Mouse (Mus musculus): Measurements from ENCODE around the gene Mical1. TPM values are rescaled to one million over a fixed set of nuclear protein-coding genes. Genes with fewer than 3 reads are reported as not detected.

Gene Mical1
- polyA plus RNA-seq, 1 experiment from 2014 or later, result 42.0 TPM

DNA sequence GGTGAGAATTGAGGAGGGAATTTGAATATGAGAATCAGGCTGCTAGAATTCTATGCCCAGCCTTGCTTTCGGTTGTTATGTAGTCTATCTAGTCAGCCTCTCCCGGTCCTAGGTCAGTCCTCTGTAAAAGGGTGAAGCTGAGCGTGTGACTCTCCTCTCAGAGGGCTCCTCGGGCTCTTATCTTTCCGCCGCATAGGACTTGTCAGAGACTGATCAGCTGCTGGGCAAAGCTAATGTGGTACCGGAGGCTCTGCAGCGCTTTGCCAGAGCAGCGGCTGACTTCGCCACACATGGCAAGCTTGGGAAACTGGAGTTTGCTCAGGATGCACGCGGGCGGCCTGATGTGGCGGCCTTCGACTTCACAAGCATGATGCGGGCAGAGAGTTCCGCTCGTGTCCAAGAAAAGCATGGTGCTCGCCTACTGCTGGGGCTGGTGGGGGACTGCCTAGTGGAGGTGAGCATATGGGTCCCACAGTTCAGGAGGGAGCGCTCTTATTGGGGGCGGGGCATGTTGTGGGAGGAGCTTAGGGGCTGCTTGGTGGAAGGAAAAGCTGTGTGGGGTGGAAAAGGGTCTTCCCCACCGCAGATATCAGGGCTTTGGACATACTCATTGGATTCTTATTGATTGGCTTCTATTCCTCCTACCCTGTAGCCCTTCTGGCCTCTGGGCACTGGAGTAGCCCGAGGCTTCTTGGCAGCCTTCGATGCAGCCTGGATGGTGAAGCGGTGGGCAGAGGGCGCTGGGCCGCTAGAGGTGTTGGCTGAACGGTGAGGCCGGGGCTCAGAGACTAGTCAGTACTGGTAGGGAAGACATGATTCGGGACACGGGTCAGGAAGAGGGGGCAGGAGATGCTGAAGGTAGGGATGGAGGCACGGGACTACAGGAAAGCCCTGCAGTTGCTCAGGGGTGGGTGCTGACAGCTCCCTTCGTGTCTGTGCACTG, 5.1 kb downstream of the Mical1 start:
- Histone ChIP-seq H3K9ac (replicated peaks) (no peak overlapping the region), H3K27ac (replicated peaks) (no peak overlapping the region), H3K4me2 (replicated peaks) (no peak overlapping the region), H3K27me3 (no peaks in the 10 kb centered on the region), H3K9me3 (no peaks in the 10 kb centered on the region), H3K4me1 (peaks cover 16% of the 10 kb centered on the region), H3K36me3 (peaks cover 27% of the 10 kb centered on the region), H3K4me3 (no peak overlapping the region)
- ATAC-seq (replicated peaks), result no peak
- 76% methylated on average over 33 of the region's 33 CpGs for WGBS

DNA sequence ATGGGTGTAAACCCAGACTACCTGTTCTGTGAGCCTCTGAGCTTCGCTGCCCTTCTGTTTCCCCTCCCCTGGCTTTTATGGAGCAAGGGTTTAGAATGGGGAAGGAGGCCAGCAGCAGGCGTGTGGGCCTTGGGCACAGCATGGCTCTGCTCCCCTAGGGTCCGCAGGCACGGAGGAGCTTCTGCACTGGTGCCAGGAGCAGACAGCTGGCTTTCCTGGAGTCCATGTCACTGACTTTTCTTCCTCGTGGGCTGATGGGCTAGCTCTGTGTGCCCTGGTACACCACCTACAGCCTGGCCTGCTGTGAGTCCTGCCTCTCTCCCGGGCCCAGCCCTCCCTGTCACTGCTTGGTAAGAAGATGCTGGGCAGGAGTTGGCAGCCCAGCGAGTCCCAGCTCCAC, 6.3 kb downstream of the Mical1 start:
- ATAC-seq (replicated peaks), result no peak
- Histone ChIP-seq H3K9me3 (no peaks in the 10 kb centered on the region), H3K4me1 (peaks cover 6% of the 10 kb centered on the region), H3K4me3 (no peak overlapping the region), H3K36me3 (peaks cover 39% of the 10 kb centered on the region), H3K4me2 (replicated peaks) (no peak overlapping the region), H3K9ac (replicated peaks) (no peak overlapping the region), H3K27me3 (no peaks in the 10 kb centered on the region), H3K27ac (replicated peaks) (no peak overlapping the region)
- WGBS, result 79% methylated on average over 7 of the region's 7 CpGs

DNA sequence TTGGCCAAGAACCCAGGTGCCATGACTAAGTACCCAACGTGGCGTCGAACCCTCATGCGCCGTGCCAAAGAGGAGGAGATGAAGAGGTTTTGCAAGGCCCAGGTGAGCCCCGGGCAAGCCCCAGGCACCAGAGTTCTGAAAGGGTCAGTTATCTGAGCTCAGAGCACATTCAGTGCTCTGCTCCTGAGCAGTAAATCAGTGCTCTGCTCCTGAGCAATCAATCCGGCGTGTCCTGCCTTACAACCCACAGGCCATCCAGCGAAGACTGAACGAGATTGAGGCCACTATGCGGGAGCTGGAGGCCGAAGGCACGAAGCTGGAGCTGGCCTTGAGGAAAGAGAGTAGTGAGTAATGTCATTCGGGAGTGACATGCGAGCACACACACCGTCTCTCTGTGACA, 9.7 kb downstream of the Mical1 start:
- Histone ChIP-seq H3K36me3 (peaks cover 39% of the 10 kb centered on the region), H3K27me3 (no peaks in the 10 kb centered on the region), H3K4me1 (peaks cover 21% of the 10 kb centered on the region), H3K4me2 (replicated peaks) (no peak overlapping the region), H3K27ac (replicated peaks) (no peak overlapping the region), H3K4me3 (no peak overlapping the region), H3K9me3 (no peaks in the 10 kb centered on the region), H3K9ac (replicated peaks) (no peak overlapping the region)
- ATAC-seq (replicated peaks), result no peak
- WGBS, result 96% methylated on average over 16 of the region's 16 CpGs

DNA sequence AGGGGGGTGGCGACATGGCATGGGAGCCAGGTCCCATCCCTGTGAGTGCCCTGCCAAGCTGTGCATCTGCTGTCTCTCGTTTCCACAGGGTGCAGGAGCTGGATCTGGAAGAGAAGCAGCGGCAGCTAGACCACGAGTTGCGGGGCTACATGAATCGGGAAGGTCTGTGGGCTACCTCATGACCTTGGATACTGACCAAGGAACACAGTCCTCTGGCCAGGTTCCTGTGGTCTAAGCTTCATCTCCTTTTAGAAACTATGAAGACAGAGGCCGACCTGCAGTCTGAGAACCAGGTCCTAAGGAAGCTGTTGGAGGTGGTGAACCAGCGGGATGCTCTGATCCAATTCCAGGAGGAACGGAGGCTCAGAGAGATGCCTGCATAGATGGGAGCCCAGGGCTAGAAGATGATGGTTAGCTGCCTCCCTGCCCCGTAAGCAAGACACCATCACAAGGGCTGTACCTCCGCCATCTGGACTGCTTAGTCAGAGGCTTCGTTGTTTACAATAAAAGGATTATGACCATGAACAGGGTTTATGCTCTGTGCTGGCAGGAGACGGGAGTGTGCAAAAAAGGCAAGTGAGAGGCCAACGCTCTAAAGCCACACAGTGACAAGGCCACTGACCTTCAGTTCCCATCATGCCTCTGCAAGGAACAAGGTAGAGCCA, 10.5 kb downstream of the Mical1 start:
- no peak overlapping the region for H3K9ac ChIP-seq (replicated peaks)
- H3K9me3 ChIP-seq, result no peaks in the 10 kb centered on the region
- H3K36me3 ChIP-seq, result peaks cover 39% of the 10 kb centered on the region
- 79% methylated on average over 14 of the region's 14 CpGs for WGBS
- H3K27ac ChIP-seq (replicated peaks), result no peak overlapping the region
- H3K4me1 ChIP-seq, result peaks cover 21% of the 10 kb centered on the region
- H3K4me2 ChIP-seq (replicated peaks), result no peak overlapping the region
- no peak for ATAC-seq (replicated peaks)
- no peaks in the 10 kb centered on the region for H3K27me3 ChIP-seq
- H3K4me3 ChIP-seq, result no peak overlapping the region

DNA sequence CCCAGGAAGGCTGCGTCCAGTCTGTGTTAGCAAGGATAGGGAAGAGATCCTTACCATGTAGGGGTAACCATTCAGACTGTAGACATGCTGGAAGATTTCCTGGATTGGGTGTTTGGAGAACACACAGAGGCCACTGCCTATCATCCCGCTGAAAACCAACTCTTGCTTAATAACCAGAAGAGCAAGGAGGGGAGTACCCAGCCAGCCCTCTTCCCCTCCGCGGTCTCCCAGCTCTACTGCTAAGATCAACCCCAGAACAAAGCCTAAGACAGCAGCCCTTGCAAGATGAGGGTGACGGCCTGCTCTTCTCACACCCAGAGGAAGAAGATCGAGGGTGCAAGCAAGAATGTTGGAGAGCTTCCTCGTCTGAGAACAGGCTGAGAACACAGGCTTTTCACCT, 12.8 kb downstream of the Mical1 start:
- Histone ChIP-seq H3K36me3 (peaks cover 32% of the 10 kb centered on the region), H3K9ac (replicated peaks) (no peak overlapping the region), H3K4me2 (replicated peaks) (peak overlapping the region; percentile 94), H3K4me3 (peak overlapping the region; percentile 63), H3K4me1 (peaks cover 21% of the 10 kb centered on the region), H3K9me3 (no peaks in the 10 kb centered on the region), H3K27ac (replicated peaks) (no peak overlapping the region), H3K27me3 (no peaks in the 10 kb centered on the region)
- 53% methylated on average over 7 of the region's 7 CpGs for WGBS
- ATAC-seq (replicated peaks), result no peak

DNA sequence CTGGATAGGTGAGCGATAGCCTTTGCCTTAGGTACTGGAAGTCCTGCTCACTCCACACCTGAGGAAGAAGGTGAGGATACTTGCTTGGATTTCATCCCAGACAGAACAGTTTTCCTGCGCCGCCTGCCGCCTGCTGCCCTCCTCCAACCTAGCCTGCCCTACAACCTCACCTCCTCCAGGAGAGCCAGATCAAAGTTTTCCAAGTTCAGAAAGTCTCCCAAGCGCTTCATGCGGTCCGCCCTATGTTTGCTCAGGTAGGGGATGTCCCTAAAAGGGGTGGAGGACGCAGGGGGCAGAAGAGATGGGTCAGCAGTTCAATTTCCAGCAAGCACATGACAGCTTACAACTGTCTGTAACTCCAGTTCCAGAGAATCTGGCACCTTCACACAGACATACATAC, 13.2 kb downstream of the Mical1 start:
- WGBS, result 35% methylated on average over 8 of the region's 8 CpGs

DNA sequence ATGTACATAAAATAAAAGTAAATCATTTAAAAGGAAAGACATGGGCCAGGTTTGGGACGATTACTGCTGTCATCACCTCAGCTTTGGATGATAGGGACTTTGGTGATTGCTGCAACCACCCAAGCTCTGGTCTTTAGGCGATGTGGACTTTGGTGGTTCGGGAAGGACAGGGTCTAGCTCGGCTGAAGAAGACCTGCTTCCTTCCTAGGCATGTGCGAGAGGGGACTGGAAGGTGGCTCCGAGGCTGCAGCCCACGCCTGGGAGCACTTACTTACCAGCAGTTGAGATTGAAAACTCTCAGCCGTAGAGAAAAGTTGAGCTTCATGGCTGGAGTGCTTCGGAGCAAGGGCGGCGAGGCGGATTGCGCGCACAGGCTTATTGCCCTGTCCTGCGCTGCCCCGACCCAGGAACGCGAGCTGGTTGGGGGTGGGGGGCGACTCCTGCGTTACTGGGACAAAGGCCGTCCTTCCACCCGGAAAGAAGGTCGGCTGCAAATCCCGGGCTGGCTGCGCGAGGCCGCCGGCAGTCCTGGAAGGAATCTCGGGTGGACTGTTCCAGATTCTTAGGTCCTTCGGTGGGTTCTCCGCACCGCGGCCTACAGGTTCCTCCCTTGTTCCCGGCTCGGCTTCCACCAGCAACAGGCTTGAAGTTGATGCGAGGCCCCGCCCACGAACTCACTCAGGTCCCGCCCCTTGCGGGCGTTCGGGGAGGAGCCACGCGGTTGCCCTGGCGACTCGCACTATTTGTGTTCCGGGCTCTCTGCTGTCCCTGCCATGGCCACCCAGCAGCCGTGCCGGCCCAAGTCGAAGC, 13.8 kb downstream of the Mical1 start, which contains the start of the genes Smpd2 and Ppil6:
Gene Smpd2, minus strand, starts transcription at position 662 of the 810 bp plus-strand sequence.
Gene Ppil6, plus strand, starts transcription at position 732 of the 810 bp plus-strand sequence.
- Histone ChIP-seq H3K9ac (replicated peaks) (peak within 1 kb of the TSS; percentile 64), H3K4me1 (peaks cover 21% of the 10 kb centered on the region), H3K9me3 (no peaks in the 10 kb centered on the region), H3K27ac (replicated peaks) (no peak within 1 kb of the TSS), H3K36me3 (peaks cover 23% of the 10 kb centered on the region), H3K4me3 (peak within 1 kb of the TSS; percentile 63), H3K4me2 (replicated peaks) (peak within 1 kb of the TSS; percentile 94), H3K27me3 (no peaks in the 10 kb centered on the region)
- WGBS, result under 1% methylated on average over 50 of the region's 50 CpGs
- peak; percentile 95 for ATAC-seq (replicated peaks)

More for the DNA sequence above, 13.2 kb downstream of the Mical1 start:
- peaks cover 21% of the 10 kb centered on the region for H3K4me1 ChIP-seq
- no peaks in the 10 kb centered on the region for H3K27me3 ChIP-seq
- peak overlapping the region; percentile 94 for H3K4me2 ChIP-seq (replicated peaks)
- peak overlapping the region; percentile 63 for H3K4me3 ChIP-seq
- peaks cover 28% of the 10 kb centered on the region for H3K36me3 ChIP-seq
- no peak overlapping the region for H3K27ac ChIP-seq (replicated peaks)
- no peaks in the 10 kb centered on the region for H3K9me3 ChIP-seq
- peak overlapping the region; percentile 8; the same call in 1 of the 2 replicates for H3K9ac ChIP-seq (replicated peaks)
- ATAC-seq (replicated peaks), result no peak; the same call in 1 of the 2 replicates

DNA sequence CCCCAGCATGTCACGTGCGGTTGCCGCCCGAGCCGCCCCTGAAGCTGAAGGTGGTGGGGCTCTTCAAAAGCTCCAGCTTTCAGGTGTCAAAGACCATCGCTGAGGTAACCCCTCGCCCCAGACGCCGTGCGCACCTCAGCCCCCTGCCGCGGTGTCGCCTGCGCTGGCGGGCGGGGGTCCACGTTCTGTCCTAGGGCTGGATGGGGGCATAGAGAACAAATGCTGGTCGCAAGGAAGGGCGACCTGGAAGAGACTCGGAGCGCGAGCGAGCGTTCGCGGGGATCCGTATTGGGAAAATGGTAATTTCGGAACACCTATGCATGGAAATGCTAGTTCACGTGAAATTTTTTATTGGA, 14.4 kb downstream of the Mical1 start:
- Histone ChIP-seq H3K4me1 (peaks cover 21% of the 10 kb centered on the region), H3K9me3 (no peaks in the 10 kb centered on the region), H3K36me3 (peaks cover 18% of the 10 kb centered on the region), H3K27me3 (no peaks in the 10 kb centered on the region), H3K4me3 (peak overlapping the region; percentile 63), H3K9ac (replicated peaks) (peak overlapping the region; percentile 64), H3K27ac (replicated peaks) (no peak overlapping the region), H3K4me2 (replicated peaks) (peak overlapping the region; percentile 94)
- WGBS, result 0% methylated on average over 29 of the region's 29 CpGs
- peak; percentile 65; the same call in 1 of the 2 replicates for ATAC-seq (replicated peaks)

DNA sequence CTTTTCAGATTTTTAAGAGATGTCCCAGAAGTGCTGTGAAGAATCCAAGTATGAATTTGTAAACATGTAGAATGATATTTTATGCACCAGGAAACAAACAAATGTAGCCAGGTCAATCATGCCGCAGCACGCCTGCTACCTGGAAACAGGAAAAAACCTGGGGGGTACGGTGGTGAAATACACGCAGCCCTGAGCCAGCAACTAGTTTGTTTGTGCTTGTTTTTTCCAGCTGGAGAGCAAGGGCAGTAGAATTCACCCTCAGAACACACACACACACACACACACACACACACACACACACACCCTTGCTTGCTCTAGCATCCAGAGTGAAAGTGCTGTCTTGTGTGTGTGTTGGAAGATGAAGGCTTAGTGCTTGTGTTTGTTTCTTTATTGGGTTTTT, 15.0 kb downstream of the Mical1 start:
- WGBS, result 59% methylated on average over 4 of the region's 4 CpGs
- Histone ChIP-seq H3K9me3 (no peaks in the 10 kb centered on the region), H3K36me3 (peaks cover 12% of the 10 kb centered on the region), H3K4me2 (replicated peaks) (peak overlapping the region; percentile 94; the same call in 1 of the 2 replicates), H3K4me3 (no peak overlapping the region), H3K27ac (replicated peaks) (no peak overlapping the region), H3K4me1 (peaks cover 21% of the 10 kb centered on the region), H3K27me3 (no peaks in the 10 kb centered on the region), H3K9ac (replicated peaks) (no peak overlapping the region)
- ATAC-seq (replicated peaks), result no peak

DNA sequence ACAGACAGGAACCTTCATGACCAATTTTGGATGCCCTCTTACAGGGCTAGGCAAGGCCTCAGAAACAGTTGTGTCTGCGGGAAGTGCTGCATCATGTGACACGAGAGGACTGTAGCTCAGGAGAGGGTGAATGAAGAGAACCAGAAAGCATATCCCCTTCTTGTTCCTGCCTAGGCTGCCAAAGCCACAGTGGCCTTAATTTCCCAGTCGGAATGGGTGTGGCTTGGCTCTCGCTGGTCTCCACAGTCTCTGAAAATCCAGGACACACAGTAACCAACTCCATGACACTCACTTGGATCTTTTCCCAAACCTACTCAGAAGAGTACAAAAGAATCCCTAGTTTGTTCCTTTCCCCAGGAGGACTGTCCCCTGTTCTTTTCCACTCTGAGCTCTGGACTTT, 24.8 kb downstream of the Mical1 start:
- H3K4me1 ChIP-seq, result peaks cover 5% of the 10 kb centered on the region; the same call in 1 of the 2 replicates
- WGBS, result 46% methylated on average over 4 of the region's 4 CpGs
- ATAC-seq (replicated peaks), result no peak
- no peaks in the 10 kb centered on the region for H3K36me3 ChIP-seq
- H3K4me3 ChIP-seq, result no peak overlapping the region
- no peak overlapping the region for H3K4me2 ChIP-seq (replicated peaks)
- H3K9ac ChIP-seq (replicated peaks), result no peak overlapping the region
- H3K9me3 ChIP-seq, result no peaks in the 10 kb centered on the region
- no peak overlapping the region for H3K27ac ChIP-seq (replicated peaks)
- H3K27me3 ChIP-seq, result no peaks in the 10 kb centered on the region

DNA sequence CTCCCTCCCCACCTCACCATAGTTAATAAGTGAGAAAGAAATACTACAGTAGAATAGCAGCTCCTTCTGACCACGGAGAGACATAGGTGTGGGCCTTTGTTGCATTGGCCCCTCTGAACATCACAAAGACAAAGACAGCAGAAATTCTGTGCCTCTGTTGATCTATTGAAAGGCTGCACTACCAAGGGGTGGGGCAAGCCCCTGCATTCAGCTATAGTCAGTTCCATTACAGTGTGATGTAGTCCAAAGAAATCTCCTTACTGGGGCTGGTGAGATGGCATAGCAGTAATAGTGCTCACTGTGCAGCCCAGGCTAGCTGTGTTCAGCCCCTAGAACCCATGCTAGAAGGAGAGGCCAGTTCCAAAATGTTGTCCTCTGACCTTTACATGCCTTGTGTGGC, 28.9 kb downstream of the Mical1 start:
- no peaks in the 10 kb centered on the region for H3K27me3 ChIP-seq
- no peaks in the 10 kb centered on the region for H3K36me3 ChIP-seq
- no peaks in the 10 kb centered on the region for H3K9me3 ChIP-seq
- no peak overlapping the region for H3K27ac ChIP-seq (replicated peaks)
- H3K4me1 ChIP-seq, result peaks cover 5% of the 10 kb centered on the region; the same call in 1 of the 2 replicates
- no peak overlapping the region for H3K9ac ChIP-seq (replicated peaks)
- no peak overlapping the region for H3K4me2 ChIP-seq (replicated peaks)
- 0 out of 2 replicates have a peak, but pooled peaks have one; percentile 13 for ATAC-seq (replicated peaks)
- 85% methylated on average over 1 of the region's 1 CpGs for WGBS
- no peak overlapping the region for H3K4me3 ChIP-seq
